Mouse (Mus musculus) lung, embryonic 16.5 days (tissue): ENCODE measurements around the gene Map1lc3b. TPM values are rescaled to one million over a fixed set of nuclear protein-coding genes. Genes with fewer than 3 reads are reported as not detected.

Experiments used
- ATAC-seq: fragments of 200-750 bp; cut with Nextera tagmentation; 2 replicates; pipeline ENCODE4 v1.8.0; 2017; ENCODE audit warnings: low read depth, mild to moderate bottlenecking, moderate library complexity
- H3K27ac ChIP-seq: fragments of 300-500 bp; sonication (generic); 2 replicates; pipeline ENCODE4 v1.5.1; 2014; ENCODE audit warnings: mild to moderate bottlenecking, control low read depth, low read length
- H3K27me3 ChIP-seq: fragments of 300-500 bp; sonication (generic); 2 replicates; pipeline ENCODE4 v1.6.1; 2014; ENCODE audit warnings: low read depth, low read length, mixed read lengths; ENCODE audit not compliant: control insufficient read depth, insufficient read depth
- H3K36me3 ChIP-seq: fragments of 300-500 bp; sonication (generic); 2 replicates; pipeline ENCODE4 v1.6.1; 2014; ENCODE audit warnings: low read length; ENCODE audit not compliant: control insufficient read depth, insufficient read depth
- H3K4me1 ChIP-seq: fragments of 300-500 bp; sonication (generic); replicated peaks from 2 replicates; pipeline ENCODE4 v1.6.1; 2014; ENCODE audit warnings: low read length, mixed read lengths; ENCODE audit not compliant: control insufficient read depth, insufficient read depth
- H3K4me2 ChIP-seq: fragments of 300-500 bp; sonication (generic); 2 replicates; pipeline ENCODE4 v1.6.1; 2014; ENCODE audit warnings: low read depth, low read length, control low read depth
- H3K4me3 ChIP-seq: fragments of 300-500 bp; sonication (generic); 2 replicates; pipeline ENCODE4 v1.5.1; 2014; ENCODE audit warnings: mild to moderate bottlenecking, low read length, control low read depth
- H3K9ac ChIP-seq: fragments of 300-500 bp; sonication (generic); 2 replicates; pipeline ENCODE4 v1.6.1; 2014; ENCODE audit warnings: low read length, control low read depth
- H3K9me3 ChIP-seq: fragments of 300-500 bp; sonication (generic); 2 replicates; pipeline ENCODE4 v1.6.1; 2016; ENCODE audit warnings: low read length; ENCODE audit not compliant: control insufficient read depth
- WGBS: fragments of 180-500 bp; shearing (Covaris S2); extraction: QIAGEN DNeasy Blood & Tissue Kit; methylation state at CpG from one replicate; pipeline ENCODE4 v1.1.7; 2014; 5-methylcytosine and 5-hydroxymethylcytosine counted together
- polyA plus RNA-seq: library from polyadenylated mRNA; unstranded; fragments of >200 nt; fragmentation: Nextera tagmentation; extraction: Ambion mirVana; gene quantifications from 2 replicates; pipeline ENCODE4 v1.2.1, GENCODE M21; 2015

Gene Map1lc3b
- 211 and 234 TPM in 2 replicates for polyA plus RNA-seq

DNA sequence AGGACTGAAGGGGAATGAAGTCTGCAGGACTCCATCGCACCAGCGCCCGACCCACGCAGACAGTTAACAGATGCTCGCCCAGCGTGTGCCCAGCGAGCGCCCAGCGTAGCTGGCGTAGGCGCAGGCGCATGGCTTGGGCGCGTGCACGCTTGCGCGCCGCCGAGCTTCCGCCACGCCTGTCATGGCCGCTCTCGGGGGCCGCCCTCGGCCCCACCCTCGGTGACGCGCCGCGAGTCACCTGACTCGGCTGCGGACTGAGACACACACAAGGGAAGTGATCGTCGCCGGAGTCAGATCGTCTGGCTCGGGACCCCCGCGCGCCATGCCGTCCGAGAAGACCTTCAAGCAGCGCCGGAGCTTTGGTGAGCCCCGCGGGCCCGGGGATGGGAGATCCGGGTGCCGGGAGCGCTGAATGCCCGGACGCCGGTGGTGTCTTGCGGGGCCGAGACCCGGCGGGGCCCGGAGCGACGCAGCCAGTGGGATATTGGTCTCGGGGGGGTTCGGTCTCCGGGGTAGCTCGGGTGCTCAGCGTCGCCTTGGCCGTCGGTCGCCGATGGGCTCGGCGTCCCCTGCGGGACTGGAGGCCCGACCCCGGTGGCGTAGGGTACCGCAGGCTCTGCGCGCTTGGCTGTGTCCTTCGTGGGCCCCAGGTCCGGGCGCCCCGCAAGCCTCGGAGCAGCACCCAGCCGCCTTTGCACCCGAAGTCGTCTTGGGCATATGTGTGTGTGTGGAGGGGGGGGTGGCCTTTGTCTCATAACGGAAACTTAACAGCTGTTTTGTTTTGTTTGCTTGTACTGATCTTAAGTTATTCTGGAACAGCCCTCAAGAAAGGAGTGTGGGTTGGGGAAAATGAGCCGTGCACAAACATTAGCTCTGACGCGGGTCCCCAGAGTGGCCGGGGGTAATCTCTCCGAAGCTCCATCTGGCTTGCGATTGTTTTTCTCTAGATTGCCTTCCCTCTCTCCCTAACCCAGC lies at the start of gene Map1lc3b:
Gene Map1lc3b, plus strand, starts transcription at position 159 of the 975 bp plus-strand sequence.
- peak; percentile 86 for ATAC-seq
- H3K36me3 ChIP-seq: peaks cover 14% of the 10 kb centered on the region
- H3K27me3 ChIP-seq: no peaks in the 10 kb centered on the region
- peak within 1 kb of the TSS; percentile 88 for H3K4me3 ChIP-seq
- H3K27ac ChIP-seq: peak within 1 kb of the TSS; percentile 38
- H3K4me1 ChIP-seq: peaks cover 20% of the 10 kb centered on the region
- H3K9ac ChIP-seq: peak within 1 kb of the TSS; percentile 90
- no peaks in the 10 kb centered on the region for H3K9me3 ChIP-seq
- peak within 1 kb of the TSS; percentile 94 for H3K4me2 ChIP-seq
- under 1% methylated on average over 68 of the region's 94 CpGs for WGBS

DNA sequence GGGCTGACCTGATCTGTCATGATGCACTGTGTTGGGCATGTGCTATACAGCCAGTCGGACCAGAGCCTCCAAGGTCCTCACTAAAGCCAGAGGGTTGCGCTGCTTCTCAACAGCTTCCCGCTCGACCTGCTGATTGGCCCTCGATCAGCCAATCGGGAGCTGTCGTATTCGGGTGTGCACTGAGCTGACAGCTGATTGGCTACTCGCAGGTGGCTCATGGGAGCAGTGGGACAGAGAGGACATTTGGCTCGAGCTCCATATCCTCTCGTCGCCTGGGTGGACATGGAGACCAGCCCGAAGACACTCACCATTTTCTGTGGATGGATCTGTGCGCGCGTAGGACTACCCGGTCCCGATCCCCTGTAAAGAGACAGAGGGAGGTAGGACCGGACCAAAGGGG lies 48.3 kb upstream of the Map1lc3b start:
- no peaks in the 10 kb centered on the region for H3K4me1 ChIP-seq
- H3K27ac ChIP-seq: no peak overlapping the region
- peaks cover 5% of the 10 kb centered on the region; the same call in 1 of the 2 replicates for H3K9me3 ChIP-seq
- no peak overlapping the region for H3K4me3 ChIP-seq
- H3K27me3 ChIP-seq: no peaks in the 10 kb centered on the region
- ATAC-seq: no peak
- WGBS: 73% methylated on average over 19 of the region's 19 CpGs
- no peak overlapping the region for H3K9ac ChIP-seq
- no peaks in the 10 kb centered on the region for H3K36me3 ChIP-seq
- no peak overlapping the region for H3K4me2 ChIP-seq

DNA sequence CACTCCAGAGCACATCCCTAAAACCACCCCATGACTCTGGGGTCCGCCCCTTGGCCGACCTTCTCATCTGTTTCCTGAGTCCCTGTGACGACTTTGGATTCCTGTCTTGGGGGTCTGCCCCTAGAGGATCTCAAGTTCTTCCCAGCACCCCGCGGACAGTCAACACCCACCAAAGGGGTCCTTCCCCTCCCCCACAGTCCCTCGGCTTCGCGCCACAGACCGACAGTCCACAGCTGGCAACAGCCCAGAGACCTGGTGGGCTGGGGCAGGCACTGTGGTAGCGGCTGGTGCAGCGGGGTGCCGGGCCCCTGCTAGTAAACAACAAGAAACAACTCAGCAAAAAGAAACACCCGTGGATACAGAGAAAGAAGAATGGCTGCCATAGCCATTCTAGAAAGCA lies 47.3 kb upstream of the Map1lc3b start:
- 58% methylated on average over 13 of the region's 13 CpGs for WGBS
- Histone ChIP-seq H3K27ac (no peak overlapping the region), H3K36me3 (no peaks in the 10 kb centered on the region), H3K4me1 (no peaks in the 10 kb centered on the region), H3K9ac (no peak overlapping the region), H3K9me3 (peaks cover 5% of the 10 kb centered on the region; the same call in 1 of the 2 replicates), H3K4me2 (no peak overlapping the region), H3K27me3 (no peaks in the 10 kb centered on the region), H3K4me3 (no peak overlapping the region)
- no peak for ATAC-seq

DNA sequence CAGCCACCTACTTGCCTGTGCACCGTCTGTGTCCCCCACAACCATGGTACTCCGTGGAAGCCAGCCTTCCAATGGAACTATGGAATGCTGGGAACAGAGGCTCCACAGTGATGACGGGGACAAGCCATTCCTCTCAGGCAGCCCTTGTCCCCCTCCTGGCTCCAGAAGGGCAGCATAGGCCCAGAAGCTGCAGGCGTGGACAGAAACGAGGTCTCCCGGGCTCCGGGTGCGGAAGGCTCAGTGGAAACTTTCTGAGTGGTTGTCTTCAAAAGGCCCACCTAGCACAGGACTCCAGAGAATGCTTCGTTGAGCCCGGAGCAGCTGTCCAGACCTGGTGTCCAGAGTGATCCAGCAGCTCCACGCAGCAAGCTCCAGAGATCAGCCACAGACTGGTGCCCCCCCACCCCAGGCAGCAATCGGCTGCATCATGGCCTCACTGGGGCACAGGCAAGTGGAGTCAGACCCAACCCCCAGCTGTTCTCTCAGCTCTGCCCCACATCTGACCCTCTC lies 45.8 kb upstream of the Map1lc3b start, which contains the start of gene 1700018B08Rik:
Gene 1700018B08Rik, minus strand, starts transcription at position 45 of the 510 bp plus-strand sequence.
- no peaks in the 10 kb centered on the region for H3K4me1 ChIP-seq
- no peak within 1 kb of the TSS for H3K4me2 ChIP-seq
- no peaks in the 10 kb centered on the region for H3K27me3 ChIP-seq
- no peak within 1 kb of the TSS for H3K9ac ChIP-seq
- no peak for ATAC-seq
- WGBS: 81% methylated on average over 12 of the region's 12 CpGs
- H3K9me3 ChIP-seq: peaks cover 5% of the 10 kb centered on the region; the same call in 1 of the 2 replicates
- no peak within 1 kb of the TSS for H3K27ac ChIP-seq
- no peaks in the 10 kb centered on the region for H3K36me3 ChIP-seq
- no peak within 1 kb of the TSS for H3K4me3 ChIP-seq

DNA sequence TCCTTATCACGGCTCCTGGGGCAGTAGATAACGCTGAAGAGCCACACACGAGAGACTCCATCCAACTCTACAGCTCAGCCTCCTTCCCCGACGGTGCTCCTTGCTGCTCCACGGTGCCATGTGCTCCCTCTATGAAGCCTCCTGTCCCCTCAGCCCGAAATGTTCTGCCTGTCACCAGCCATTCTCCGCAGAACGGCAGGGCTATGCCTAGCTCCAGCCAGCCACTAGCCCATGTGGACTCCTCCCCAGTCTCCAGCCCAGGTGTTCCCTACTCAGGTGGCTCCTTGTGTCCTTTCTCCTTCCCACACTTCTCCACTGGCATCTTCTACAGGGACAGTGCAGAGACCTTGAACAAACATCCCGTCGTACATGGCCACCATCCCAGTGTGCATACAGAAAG lies 45.2 kb upstream of the Map1lc3b start:
- H3K9ac ChIP-seq: no peak overlapping the region
- no peak for ATAC-seq
- H3K4me1 ChIP-seq: no peaks in the 10 kb centered on the region
- no peak overlapping the region for H3K4me3 ChIP-seq
- H3K27me3 ChIP-seq: no peaks in the 10 kb centered on the region
- H3K36me3 ChIP-seq: no peaks in the 10 kb centered on the region
- H3K27ac ChIP-seq: no peak overlapping the region
- WGBS: 56% methylated on average over 11 of the region's 11 CpGs
- H3K4me2 ChIP-seq: no peak overlapping the region
- peaks cover 5% of the 10 kb centered on the region; the same call in 1 of the 2 replicates for H3K9me3 ChIP-seq

DNA sequence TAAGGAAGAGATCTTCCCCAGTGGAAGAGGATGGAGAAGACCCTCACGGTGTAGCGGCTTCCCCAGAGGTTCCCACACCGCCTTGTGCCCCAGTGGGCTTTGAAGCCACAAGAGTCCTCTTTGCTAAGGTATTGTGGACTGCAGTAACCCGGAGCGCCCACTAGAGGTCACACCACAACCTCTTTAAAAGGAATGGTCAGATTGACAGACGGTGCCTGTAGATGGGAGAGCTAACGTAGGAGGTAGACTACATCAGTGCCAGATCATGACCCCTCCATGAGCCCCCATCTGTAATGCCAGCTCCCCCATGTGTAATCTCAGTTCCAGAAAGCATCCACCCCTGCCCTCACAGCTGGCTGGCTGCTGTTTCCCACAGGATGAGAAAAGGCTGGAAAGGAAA lies 43.0 kb upstream of the Map1lc3b start:
- H3K27me3 ChIP-seq: no peaks in the 10 kb centered on the region

DNA sequence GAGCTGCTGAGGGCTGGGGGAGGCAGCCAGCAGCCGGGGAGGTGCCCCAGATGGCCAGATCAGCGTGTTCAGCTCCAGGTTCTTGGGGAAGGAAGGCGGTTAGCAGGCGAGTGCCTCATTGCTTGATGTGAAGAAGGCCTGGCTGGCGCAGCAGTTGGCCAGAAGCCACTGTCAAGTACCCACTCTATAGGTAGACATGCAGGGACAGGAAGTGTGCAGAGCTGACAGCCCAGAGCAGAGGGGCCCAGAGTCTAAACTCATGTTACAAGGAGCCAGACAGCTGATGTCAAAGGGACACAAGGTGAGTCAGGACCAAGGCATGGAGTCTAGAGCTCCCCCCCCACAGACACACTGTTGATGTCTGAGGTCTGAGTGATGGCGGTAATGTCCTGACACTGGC lies 40.1 kb upstream of the Map1lc3b start:
- no peaks in the 10 kb centered on the region for H3K9me3 ChIP-seq
- H3K4me2 ChIP-seq: no peak overlapping the region
- H3K4me1 ChIP-seq: no peaks in the 10 kb centered on the region
- no peak overlapping the region for H3K27ac ChIP-seq
- peaks cover 27% of the 10 kb centered on the region for H3K36me3 ChIP-seq
- H3K9ac ChIP-seq: no peak overlapping the region
- WGBS: 66% methylated on average over 6 of the region's 6 CpGs
- no peaks in the 10 kb centered on the region for H3K27me3 ChIP-seq
- H3K4me3 ChIP-seq: no peak overlapping the region
- ATAC-seq: peak; percentile 36; the same call in 1 of the 2 replicates

More for the DNA sequence above, 43.0 kb upstream of the Map1lc3b start:
- H3K27ac ChIP-seq: no peak overlapping the region
- H3K9me3 ChIP-seq: no peaks in the 10 kb centered on the region
- no peak overlapping the region for H3K9ac ChIP-seq
- ATAC-seq: peak; percentile 21
- H3K4me1 ChIP-seq: no peaks in the 10 kb centered on the region
- no peak overlapping the region for H3K4me2 ChIP-seq
- peaks cover 6% of the 10 kb centered on the region for H3K36me3 ChIP-seq
- WGBS: 5% methylated on average over 7 of the region's 7 CpGs
- H3K4me3 ChIP-seq: no peak overlapping the region

DNA sequence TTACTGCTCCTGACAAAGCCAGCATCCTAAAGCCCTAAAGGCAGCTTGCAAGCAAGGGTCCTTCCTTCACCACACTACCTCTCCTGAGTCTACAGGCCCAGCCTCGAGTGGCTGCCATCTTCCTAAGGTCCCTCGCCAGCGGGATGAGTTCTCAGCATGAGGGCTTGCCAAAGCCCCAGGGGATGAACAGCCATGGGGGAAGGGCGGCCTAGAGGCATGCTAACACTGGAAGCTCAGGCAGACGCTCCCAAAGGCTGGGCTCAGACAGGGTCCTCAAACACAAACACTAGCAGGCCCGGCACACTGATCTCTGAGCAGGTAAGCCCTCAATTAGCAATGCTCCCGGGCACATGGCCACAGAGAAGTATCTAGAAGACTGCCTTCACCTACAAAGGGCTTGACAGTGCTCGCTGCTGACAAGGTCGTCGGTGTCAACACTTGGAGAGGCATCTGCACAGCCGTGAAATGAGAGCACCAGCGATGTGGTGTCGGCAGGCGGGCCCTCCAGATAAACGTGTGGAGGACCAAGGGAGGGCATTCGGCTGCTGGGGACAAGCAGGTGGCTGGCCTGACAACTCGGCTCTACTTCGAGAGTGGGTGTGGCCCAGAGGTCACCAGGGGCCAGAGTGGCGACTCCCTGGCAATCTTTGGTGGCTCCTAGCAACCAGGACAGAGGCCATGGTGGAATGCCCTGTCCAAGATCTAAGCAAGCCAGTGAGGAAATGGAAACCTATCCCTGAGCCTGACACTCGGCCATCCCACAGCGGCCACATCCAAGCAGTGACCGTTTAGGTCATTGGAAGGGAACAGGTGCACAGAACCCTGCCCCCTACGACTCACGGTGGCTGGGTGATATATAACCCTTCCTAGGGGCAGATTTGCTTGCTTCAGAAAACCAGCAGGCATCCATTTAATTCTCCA lies 38.8 kb upstream of the Map1lc3b start:
- H3K9ac ChIP-seq: no peak overlapping the region
- no peak overlapping the region for H3K4me3 ChIP-seq
- H3K4me2 ChIP-seq: no peak overlapping the region
- H3K9me3 ChIP-seq: no peaks in the 10 kb centered on the region
- WGBS: 53% methylated on average over 24 of the region's 24 CpGs
- no peaks in the 10 kb centered on the region for H3K27me3 ChIP-seq
- peaks cover 27% of the 10 kb centered on the region for H3K36me3 ChIP-seq
- H3K27ac ChIP-seq: no peak overlapping the region
- no peak for ATAC-seq
- H3K4me1 ChIP-seq: no peaks in the 10 kb centered on the region
